Mouse (Mus musculus): ENCODE data around the gene Olfr814. TPM values are rescaled to one million over a fixed set of nuclear protein-coding genes. Genes with fewer than 3 reads are reported as not detected.

Olfr814 gene
- polyA plus RNA-seq, 1 experiment from 2014 or later, result not detected

Other genes with a start within 250 kb of the Olfr814 start
- not detected in 2 replicates for gene Olfr799, start 242.4 kb downstream of the Olfr814 start, polyA plus RNA-seq (2015; fragmentation: Nextera tagmentation; extraction: Ambion mirVana)
- not detected in 2 replicates for gene Olfr800, start 222.2 kb downstream of the Olfr814 start, polyA plus RNA-seq (2015; fragmentation: Nextera tagmentation; extraction: Ambion mirVana)
- not detected in 2 replicates for gene Olfr801, start 206.0 kb downstream of the Olfr814 start, polyA plus RNA-seq (2015; fragmentation: Nextera tagmentation; extraction: Ambion mirVana)
- gene Olfr802, start 191.7 kb downstream of the Olfr814 start, polyA plus RNA-seq (2015; fragmentation: Nextera tagmentation; extraction: Ambion mirVana), result 0.06 TPM in 1 of 2 replicates, not detected in the other
- gene Olfr803, start 185.6 kb downstream of the Olfr814 start, polyA plus RNA-seq (2015; fragmentation: Nextera tagmentation; extraction: Ambion mirVana), result not detected in 2 replicates
- not detected in 2 replicates for gene Olfr804, start 176.6 kb downstream of the Olfr814 start, polyA plus RNA-seq (2015; fragmentation: Nextera tagmentation; extraction: Ambion mirVana)
- gene Olfr805, start 150.5 kb downstream of the Olfr814 start, polyA plus RNA-seq (2015; fragmentation: Nextera tagmentation; extraction: Ambion mirVana), result not detected in 2 replicates
- not detected in 2 replicates for gene Olfr806, start 137.9 kb downstream of the Olfr814 start, polyA plus RNA-seq (2015; fragmentation: Nextera tagmentation; extraction: Ambion mirVana)
- not detected in 2 replicates for gene Olfr807, start 122.1 kb downstream of the Olfr814 start, polyA plus RNA-seq (2015; fragmentation: Nextera tagmentation; extraction: Ambion mirVana)
- not detected in 2 replicates for gene Olfr808, start 114.4 kb downstream of the Olfr814 start, polyA plus RNA-seq (2015; fragmentation: Nextera tagmentation; extraction: Ambion mirVana)
- not detected in 2 replicates for gene Olfr809, start 105.2 kb downstream of the Olfr814 start, polyA plus RNA-seq (2015; fragmentation: Nextera tagmentation; extraction: Ambion mirVana)
- not detected in 2 replicates for gene Olfr810, start 84.9 kb downstream of the Olfr814 start, polyA plus RNA-seq (2015; fragmentation: Nextera tagmentation; extraction: Ambion mirVana)
- gene Olfr811, start 75.5 kb downstream of the Olfr814 start, polyA plus RNA-seq (2015; fragmentation: Nextera tagmentation; extraction: Ambion mirVana), result not detected in 2 replicates
- not detected in 2 replicates for gene Olfr812, start 33.8 kb downstream of the Olfr814 start, polyA plus RNA-seq (2015; fragmentation: Nextera tagmentation; extraction: Ambion mirVana)
- not detected in 2 replicates for gene Olfr813, start 24.5 kb downstream of the Olfr814 start, polyA plus RNA-seq (2015; fragmentation: Nextera tagmentation; extraction: Ambion mirVana)
- not detected in 2 replicates for gene Olfr815, start 26.0 kb upstream of the Olfr814 start, polyA plus RNA-seq (2015; fragmentation: Nextera tagmentation; extraction: Ambion mirVana)
- not detected in 2 replicates for gene Olfr816, start 35.7 kb upstream of the Olfr814 start, polyA plus RNA-seq (2015; fragmentation: Nextera tagmentation; extraction: Ambion mirVana)
- gene Olfr818, start 69.2 kb upstream of the Olfr814 start, polyA plus RNA-seq (2015; fragmentation: Nextera tagmentation; extraction: Ambion mirVana), result not detected in 2 replicates
- gene Olfr819, start 87.4 kb upstream of the Olfr814 start, polyA plus RNA-seq (2015; fragmentation: Nextera tagmentation; extraction: Ambion mirVana), result not detected in 2 replicates
- gene Olfr247, start 96.3 kb upstream of the Olfr814 start, polyA plus RNA-seq (2015; fragmentation: Nextera tagmentation; extraction: Ambion mirVana), result not detected in 2 replicates
- gene Gm10310, start 105.2 kb upstream of the Olfr814 start, polyA plus RNA-seq (2015; fragmentation: Nextera tagmentation; extraction: Ambion mirVana), result not detected in 2 replicates
- gene Olfr820, start 132.8 kb upstream of the Olfr814 start, polyA plus RNA-seq (2015; fragmentation: Nextera tagmentation; extraction: Ambion mirVana), result not detected in 2 replicates
- not detected in 2 replicates for gene Olfr821, start 150.5 kb upstream of the Olfr814 start, polyA plus RNA-seq (2015; fragmentation: Nextera tagmentation; extraction: Ambion mirVana)
- gene Olfr822, start 191.4 kb upstream of the Olfr814 start, polyA plus RNA-seq (2015; fragmentation: Nextera tagmentation; extraction: Ambion mirVana), result not detected in 2 replicates
- not detected in 2 replicates for gene Olfr823, start 235.5 kb upstream of the Olfr814 start, polyA plus RNA-seq (2015; fragmentation: Nextera tagmentation; extraction: Ambion mirVana)

Measured in forebrain, embryonic 16.5 days (tissue).